Mouse (Mus musculus) cerebellum, adult 9-11 months (tissue): ENCODE measurements around the gene Mesd.
A peak's percentile ranks its signal among the peaks of the same experiment; 100 is the strongest.

Experiments
- DNase-seq: peaks from one replicate; pipeline ENCODE4 v3.0.0; 2022

Mesd gene

DNA sequence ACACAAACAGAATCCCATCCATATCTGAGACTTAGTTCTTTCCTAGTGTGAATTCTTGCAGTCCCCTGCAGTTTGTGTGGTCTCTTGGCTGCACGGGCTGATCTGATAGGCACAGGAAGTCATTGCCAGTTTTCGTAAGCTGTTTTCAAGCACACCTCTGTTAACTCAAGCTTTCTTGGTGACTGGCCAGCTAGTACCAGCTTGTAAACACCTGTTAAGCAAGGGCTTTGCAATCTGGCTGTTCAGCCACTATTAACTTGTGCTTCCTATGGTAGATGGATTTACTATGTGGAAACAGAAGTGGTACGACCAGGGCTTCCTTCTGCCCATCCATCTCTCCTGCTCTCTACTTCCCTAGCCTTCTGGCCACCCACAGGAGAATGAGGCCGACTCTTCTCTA lies 36.0 kb downstream of the Mesd start:
- no peak for DNase-seq

- DNase-seq, result no peak
These were observed 37.4 kb downstream of the Mesd start for GRCm38 (mm10) chr7:83921637-83922036.

DNA sequence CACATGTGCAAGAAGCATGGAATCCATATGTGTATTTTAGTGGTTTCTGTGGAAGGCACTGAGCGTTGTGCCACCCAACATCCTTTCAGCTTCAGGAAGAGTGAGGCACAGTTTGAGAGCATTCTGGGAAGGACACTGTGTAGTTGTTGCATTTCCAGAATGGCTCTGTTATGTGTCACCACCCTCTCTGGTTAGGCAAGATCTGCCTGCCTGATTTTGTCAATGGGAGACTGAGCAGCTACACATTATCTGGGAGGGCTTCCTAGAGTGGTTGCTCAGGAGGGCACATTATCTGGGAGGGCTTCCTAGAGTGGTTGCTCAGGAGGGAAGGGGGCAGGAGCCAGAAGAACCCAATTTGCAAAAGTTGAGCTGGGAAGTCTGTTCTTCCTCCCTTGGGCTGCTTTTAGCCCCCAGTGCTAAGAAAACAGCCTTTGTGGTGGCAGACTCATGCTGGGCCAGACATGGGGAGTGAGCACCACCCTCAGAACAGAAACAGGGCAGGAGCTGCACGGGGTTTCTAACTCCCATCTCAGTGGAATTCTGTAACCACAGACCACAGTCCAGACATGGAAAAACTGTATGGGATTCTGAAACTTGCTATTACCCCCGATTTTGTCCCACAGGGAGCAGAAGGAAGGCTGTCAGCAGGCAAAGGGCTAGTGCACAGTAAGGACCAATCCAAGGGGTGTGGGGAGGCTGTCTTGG lies 54.9 kb downstream of the Mesd start:
- DNase-seq, result no peak

DNA sequence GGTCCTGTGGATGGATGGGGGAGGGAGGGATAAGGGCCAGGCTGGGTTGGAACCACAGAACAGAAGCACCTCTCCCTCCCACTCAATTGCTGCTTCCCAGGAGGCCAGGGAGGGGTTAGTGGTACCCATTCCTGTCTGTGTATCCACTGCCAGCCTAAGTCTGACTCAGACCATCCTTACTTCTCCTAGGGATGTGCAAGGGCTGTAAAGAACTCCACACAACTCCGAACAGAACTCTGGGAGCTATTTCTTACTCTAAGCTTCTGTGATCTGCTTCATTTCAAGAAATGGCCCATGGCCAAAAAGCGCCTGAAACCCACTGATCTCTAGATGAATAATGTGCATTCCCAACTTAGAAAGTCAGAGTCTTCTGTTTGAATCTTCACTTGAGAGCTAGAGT lies 55.9 kb downstream of the Mesd start:
- DNase-seq, result no peak

DNA sequence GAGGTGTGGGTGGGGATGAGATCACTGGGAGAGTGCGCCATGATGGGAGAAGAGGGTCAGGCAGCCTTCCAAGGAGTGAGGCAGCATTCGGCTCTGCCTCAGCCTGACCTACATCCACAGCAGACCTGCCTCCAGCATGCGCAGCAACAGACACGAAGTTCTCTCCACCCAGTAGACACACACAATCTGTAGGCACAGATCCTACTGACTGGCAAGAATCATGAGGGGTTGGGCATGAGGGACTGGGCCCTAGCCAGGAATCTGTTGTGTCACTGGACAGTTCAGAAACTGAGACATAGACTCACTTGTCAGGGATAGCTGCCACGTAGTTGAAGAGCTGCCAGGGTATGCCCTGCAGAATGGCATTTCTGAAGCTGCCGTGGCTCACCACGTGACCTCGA lies 57.4 kb downstream of the Mesd start:
- peak; percentile 83 for DNase-seq

GRCm38 (mm10) chr7:83948743-83949142 lies 64.5 kb downstream of the Mesd start:
- no peak for DNase-seq

GRCm38 (mm10) chr7:83949662-83950061 lies 65.4 kb downstream of the Mesd start:
- no peak for DNase-seq
